Mouse (Mus musculus) ES-E14 (cell line): Measurements from ENCODE around the gene Amn. TPM values are rescaled to one million over a fixed set of nuclear protein-coding genes. Genes with fewer than 3 reads are reported as not detected.

Experiments
- DNase-seq: peaks from one replicate; pipeline ENCODE4 v3.0.0-alpha.2; 2013; ENCODE audit warnings: low read depth, low spot score
- H3K27ac ChIP-seq: 2 replicates; pipeline ENCODE4 v1.5.1; 2012; ENCODE audit warnings: low read depth, mild to moderate bottlenecking, low read length, moderate library complexity, mixed read lengths; ENCODE audit not compliant: poor library complexity, insufficient read depth, severe bottlenecking
- H3K36me3 ChIP-seq: 2 replicates; pipeline ENCODE4 v1.6.1; 2012; ENCODE audit warnings: mild to moderate bottlenecking, low read length, moderate library complexity, mixed read lengths; ENCODE audit not compliant: control insufficient read depth, poor library complexity, insufficient read depth, severe bottlenecking
- H3K4me1 ChIP-seq, 2 experiments: fragments of 150-350 bp in 1 of 2; sonication (generic) in 1 of 2; 2 replicates each; pipeline ENCODE4 v1.6.1; 2012; ENCODE audit warnings: low read length in 2 of 2, mild to moderate bottlenecking in 1 of 2, mixed read lengths in 1 of 2; ENCODE audit not compliant: control insufficient read depth in 2 of 2, insufficient read depth in 2 of 2, poor library complexity in 1 of 2
- H3K4me3 ChIP-seq, 2 experiments: fragments of 150-350 bp in 1 of 2; sonication (generic) in 1 of 2; 2 replicates each; pipeline ENCODE4 v1.5.1; 2012; ENCODE audit warnings: low read length in 2 of 2, low read depth in 1 of 2, mild to moderate bottlenecking in 1 of 2, mixed read lengths in 1 of 2; ENCODE audit not compliant: insufficient read depth in 1 of 2, poor library complexity in 1 of 2, severe bottlenecking in 1 of 2
- H3K9ac ChIP-seq: 2 replicates; pipeline ENCODE4 v1.6.1; 2012; ENCODE audit warnings: low read depth, mild to moderate bottlenecking, low read length, mixed read lengths; ENCODE audit not compliant: poor library complexity, insufficient read depth, severe bottlenecking
- H3K9me3 ChIP-seq: fragments of 150-350 bp; sonication (generic); 2 replicates; pipeline ENCODE4 v1.6.1; 2012; ENCODE audit warnings: low read depth, mild to moderate bottlenecking, low read length; ENCODE audit not compliant: control insufficient read depth, insufficient read depth
- CHD2 ChIP-seq: IDR thresholded peaks from 2 replicates; pipeline ENCODE4 v1.6.1; 2014; ENCODE audit warnings: mild to moderate bottlenecking, low read depth, low read length, inconsistent platforms
- HCFC1 ChIP-seq: IDR thresholded peaks from 2 replicates; pipeline ENCODE4 v1.6.1; 2012; ENCODE audit warnings: low read length, inconsistent platforms, borderline replicate concordance; ENCODE audit not compliant: insufficient read depth
- MAFK ChIP-seq: IDR thresholded peaks from 2 replicates; pipeline ENCODE4 v1.6.1; 2014; ENCODE audit warnings: mild to moderate bottlenecking, low read depth, low read length, inconsistent platforms; ENCODE audit not compliant: insufficient read depth
- ZC3H11A ChIP-seq: IDR thresholded peaks from 2 replicates; pipeline ENCODE4 v1.6.1; 2012; ENCODE audit warnings: low read depth, mild to moderate bottlenecking, inconsistent platforms, low read length, borderline replicate concordance
- ZNF384 ChIP-seq: IDR thresholded peaks from 2 replicates; pipeline ENCODE4 v1.6.1; 2012; ENCODE audit warnings: low read depth, low read length, inconsistent platforms
- in situ Hi-C, 2 experiments: fragments of 600-800 bp; cut with MboI; formaldehyde crosslinking; loops; one replicate each; pipeline ENCODE4 v1.15.1; 2025; ENCODE audit warnings: low sequenced_read_pairs in 2 of 2, inconsistent platforms in 1 of 2; ENCODE audit not compliant: unreplicated experiment in 2 of 2
- total RNA-seq: library from RNA; depleted of rRNA; stranded (reverse); fragments of 300-350 nt; gene quantifications from 2 replicates; pipeline ENCODE4 v1.2.3, GENCODE M21; 2012; rRNA removed

The Amn gene
- total RNA-seq, 1 experiment, result 15.5 TPM

DNA sequence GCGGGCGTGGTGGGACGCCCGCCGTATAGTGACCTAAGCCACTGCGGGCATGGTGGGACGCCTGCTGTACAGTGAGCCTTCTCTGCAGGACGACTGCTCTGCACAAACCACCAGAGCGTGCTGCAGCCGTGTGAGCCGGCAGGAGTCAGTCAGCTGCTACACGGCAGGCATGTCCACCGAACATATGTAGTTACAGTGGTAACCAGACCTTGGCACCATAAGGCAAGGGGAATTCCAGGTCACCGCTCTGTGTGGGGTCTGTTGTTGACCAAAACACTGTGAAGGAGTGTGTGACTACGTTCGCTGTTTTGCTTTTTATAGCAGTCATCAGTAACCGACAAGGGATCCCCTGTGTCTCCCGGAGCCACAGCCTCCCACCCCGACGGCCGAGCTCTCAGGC, 53.6 kb downstream of the Amn start:
- peaks cover 0 to 2% of the 10 kb centered on the region in 2 experiments; a peak in 1 of 4 replicates for H3K4me1 ChIP-seq
- no peak overlapping the region for H3K4me3 ChIP-seq
- no peak for TF ChIP-seq CHD2
- TF ChIP-seq HCFC1, result no peak
- no peaks in the 10 kb centered on the region for H3K9me3 ChIP-seq
- no peak overlapping the region for H3K9ac ChIP-seq
- DNase-seq, result no peak
- H3K36me3 ChIP-seq, result peaks cover 60% of the 10 kb centered on the region
- H3K27ac ChIP-seq, result no peak overlapping the region
- in situ Hi-C loops, result no loop called here

GRCm38 (mm10) chr12:111324949-111325348, 54.1 kb downstream of the Amn start:
- peaks cover 56% of the 10 kb centered on the region for H3K36me3 ChIP-seq

DNA sequence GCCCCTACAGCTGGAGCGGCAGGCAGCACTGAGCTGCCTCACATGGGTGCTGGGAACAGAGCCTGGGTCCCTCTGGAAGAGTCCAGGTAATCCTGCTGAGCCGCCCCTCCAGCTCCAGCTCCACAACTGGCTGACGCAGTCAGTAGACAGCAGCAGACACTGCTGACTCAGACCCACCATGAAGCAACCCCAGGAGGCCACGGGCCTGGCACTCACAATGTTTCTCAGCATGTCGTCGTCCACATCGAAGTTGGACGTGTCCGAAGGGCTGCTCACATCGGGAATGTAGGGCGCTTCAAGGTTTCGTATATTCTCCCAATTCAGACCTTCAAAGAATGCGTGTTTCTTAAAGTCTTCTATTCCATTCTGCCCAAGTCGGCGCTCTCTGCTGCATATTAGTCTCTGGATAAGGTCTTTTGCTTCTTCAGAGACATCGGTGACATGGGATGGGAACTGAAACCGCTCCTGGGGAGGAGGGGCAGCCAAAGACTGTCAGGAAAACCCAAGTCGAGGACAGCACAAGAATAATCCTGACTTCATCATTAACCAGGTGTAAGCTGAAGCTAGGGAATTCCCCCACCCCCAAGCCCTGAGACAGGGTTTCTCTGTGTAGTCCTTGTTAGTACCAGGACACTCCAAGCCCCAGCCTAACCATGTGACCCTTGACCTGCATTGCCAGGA, 55.0 kb downstream of the Amn start:
- Histone ChIP-seq H3K9ac (no peak overlapping the region), H3K4me1 (peaks cover 0 to 2% of the 10 kb centered on the region in 2 experiments; a peak in 1 of 4 replicates), H3K4me3 (no peak overlapping the region), H3K9me3 (no peaks in the 10 kb centered on the region), H3K36me3 (peaks cover 50% of the 10 kb centered on the region), H3K27ac (no peak overlapping the region)
- in situ Hi-C loops, result no loop called here
- DNase-seq, result no peak
- TF ChIP-seq ZNF384 (no peak), CHD2 (no peak), HCFC1 (no peak), ZC3H11A (no peak), MAFK (no peak)

More at GRCm38 (mm10) chr12:111324949-111325348, 54.1 kb downstream of the Amn start:
- no peak for DNase-seq
- TF ChIP-seq HCFC1, result no peak
- TF ChIP-seq ZNF384, result no peak
- no peak for TF ChIP-seq MAFK
- no peak for TF ChIP-seq ZC3H11A
- TF ChIP-seq CHD2, result no peak
- no peak overlapping the region for H3K27ac ChIP-seq
- H3K9me3 ChIP-seq, result no peaks in the 10 kb centered on the region
- H3K4me3 ChIP-seq, result no peak overlapping the region
- in situ Hi-C loops, result no loop called here
- no peak overlapping the region for H3K9ac ChIP-seq
- peaks cover 0 to 2% of the 10 kb centered on the region in 2 experiments; a peak in 1 of 4 replicates for H3K4me1 ChIP-seq

Other genes starting within 250 kb of the Amn start
- gene Rcor1, start 231.7 kb upstream of the Amn start, total RNA-seq, result 10.4 and 13.0 TPM in 2 replicates
- 12.4 and 14.8 TPM in 2 replicates for gene Traf3, start 104.7 kb upstream of the Amn start, total RNA-seq
- not detected in 2 replicates for gene 4930595D18Rik, start 86.6 kb upstream of the Amn start, total RNA-seq
- gene Cdc42bpb, start 106.6 kb downstream of the Amn start, total RNA-seq, result 63.7 and 78.2 TPM in 2 replicates
- 0.36 TPM in 1 of 2 replicates, not detected in the other for gene Lbhd2, start 135.7 kb downstream of the Amn start, total RNA-seq
- gene Exoc3l4, start 145.9 kb downstream of the Amn start, total RNA-seq, result 1.8 and 5.6 TPM in 2 replicates
- 1.0 and 4.1 TPM in 2 replicates for gene Tnfaip2, start 171.4 kb downstream of the Amn start, total RNA-seq
- gene Gm266, start 214.7 kb downstream of the Amn start, total RNA-seq, result 0.62 and 0.90 TPM in 2 replicates